In the genomic region with DNA sequence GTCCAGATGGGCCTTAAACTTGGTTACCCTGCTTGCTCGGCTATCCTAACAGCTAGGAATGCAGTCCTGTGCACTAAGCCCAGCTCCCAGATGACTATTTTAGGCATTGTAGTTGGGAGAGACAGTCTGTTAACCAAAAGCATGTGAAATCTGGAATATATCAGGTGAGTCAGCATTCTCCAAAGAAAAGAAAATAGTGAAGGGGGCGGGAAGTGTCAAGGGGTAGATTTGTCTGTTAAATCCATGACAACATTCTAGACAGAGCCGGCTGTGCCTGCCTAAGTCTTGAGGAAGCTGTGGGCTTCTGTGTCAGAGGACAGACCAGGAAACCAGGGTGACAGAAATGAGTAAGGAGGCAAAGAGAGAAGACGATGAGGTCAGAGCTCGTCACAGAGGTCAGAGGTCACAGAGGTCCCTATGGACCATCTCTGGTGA, we compare ENCODE assay signal across 14 mouse cellular contexts. TPM values are rescaled to one million over a fixed set of nuclear protein-coding genes. Genes with fewer than 3 reads are reported as not detected.
DNase-seq lines count a peak whose midpoint lies in the region; ATAC-seq and TF ChIP-seq lines count a peak whose summit lies in the region.
"Had no signal": no experiment of that assay in that cellular context is flagged by ENCODE, and none has a peak within 500 bp of the region (broad histone marks: within the 10 kb centered on the region; RNA-seq: fewer than 3 reads in every experiment).

No protein-coding gene starts in this region.

- no peak overlapping the region for H3K4me3 ChIP-seq in hindbrain, postnatal 0 days (ENCODE audit: low read length)
- no peak overlapping the region for H3K4me3 ChIP-seq in hindbrain, embryonic 16.5 days (ENCODE audit: low read length)
- H3K4me3 ChIP-seq in embryonic facial prominence, embryonic 13.5 days: no peak overlapping the region
- no peak overlapping the region for H3K4me3 ChIP-seq in midbrain, embryonic 10.5 days
- H3K4me3 ChIP-seq: liver, embryonic 15.5 days had no signal

- WGBS in hindbrain, postnatal 0 days: 72% methylated on average over 5 of the region's 5 CpGs
- 76% methylated on average over 5 of the region's 5 CpGs for WGBS in hindbrain, embryonic 16.5 days
- 32% methylated on average over 5 of the region's 5 CpGs for WGBS in embryonic facial prominence, embryonic 13.5 days
- 69% methylated on average over 5 of the region's 5 CpGs for WGBS in midbrain, embryonic 10.5 days

- TF ChIP-seq CTCF in hindbrain, postnatal 0 days (IDR thresholded peaks at IDR 0.05; ENCODE audit: low read depth): no peak

- H3K27ac ChIP-seq in hindbrain, postnatal 0 days: no peak overlapping the region
- no peak overlapping the region for H3K27ac ChIP-seq in hindbrain, embryonic 16.5 days (ENCODE audit: low read depth, low read length)
- 0 out of 2 replicates have a peak overlapping the region, but pooled peaks have one; percentile 33 for H3K27ac ChIP-seq in embryonic facial prominence, embryonic 13.5 days
- H3K27ac ChIP-seq in midbrain, embryonic 10.5 days (replicated peaks): no peak overlapping the region
- H3K27ac ChIP-seq: liver, embryonic 15.5 days; macrophage had no signal

- H3K4me1 ChIP-seq in hindbrain, postnatal 0 days (ENCODE audit: insufficient read depth, low read length): no peaks in the 10 kb centered on the region
- H3K4me1 ChIP-seq in hindbrain, embryonic 16.5 days (ENCODE audit: control insufficient read depth, insufficient read depth, low read depth, low read length): no peaks in the 10 kb centered on the region
- peaks cover 10% of the 10 kb centered on the region for H3K4me1 ChIP-seq in embryonic facial prominence, embryonic 13.5 days
- no peaks in the 10 kb centered on the region for H3K4me1 ChIP-seq in midbrain, embryonic 10.5 days
- H3K4me1 ChIP-seq: liver, embryonic 15.5 days had no signal

- ATAC-seq in hindbrain, postnatal 0 days: 0 out of 2 replicates have a peak, but pooled peaks have one; percentile 40
- ATAC-seq in hindbrain, embryonic 16.5 days: no peak
- ATAC-seq in embryonic facial prominence, embryonic 13.5 days (ENCODE audit: insufficient number of reproducible peaks, insufficient read depth, low FRiP score, low TSS enrichment, low read depth): peak; percentile 29; the same call in 1 of the 2 replicates
- ATAC-seq: forebrain, postnatal 0 days; intestine, postnatal 0 days had no signal

- no peaks in the 10 kb centered on the region for H3K27me3 ChIP-seq in hindbrain, postnatal 0 days (ENCODE audit: insufficient read depth, low read length)
- H3K27me3 ChIP-seq in hindbrain, embryonic 16.5 days (replicated peaks; ENCODE audit: control insufficient read depth, insufficient read depth, low read length): no peaks in the 10 kb centered on the region
- no peaks in the 10 kb centered on the region for H3K27me3 ChIP-seq in embryonic facial prominence, embryonic 13.5 days
- H3K27me3 ChIP-seq in midbrain, embryonic 10.5 days (ENCODE audit: low read depth, poor library complexity, severe bottlenecking): no peaks in the 10 kb centered on the region
- H3K27me3 ChIP-seq: liver, embryonic 15.5 days had no signal

- H3K9ac ChIP-seq in hindbrain, postnatal 0 days (replicated peaks; ENCODE audit: low read length): no peak overlapping the region
- no peak overlapping the region for H3K9ac ChIP-seq in hindbrain, embryonic 16.5 days (ENCODE audit: low read depth, low read length)
- H3K9ac ChIP-seq in embryonic facial prominence, embryonic 13.5 days: no peak overlapping the region
- H3K9ac ChIP-seq: forebrain, postnatal 0 days; liver, embryonic 15.5 days had no signal

- no peaks in the 10 kb centered on the region for H3K9me3 ChIP-seq in hindbrain, postnatal 0 days (ENCODE audit: low read length)
- no peaks in the 10 kb centered on the region for H3K9me3 ChIP-seq in hindbrain, embryonic 16.5 days (ENCODE audit: control insufficient read depth, low read length)
- H3K9me3 ChIP-seq in embryonic facial prominence, embryonic 13.5 days: no peaks in the 10 kb centered on the region
- H3K9me3 ChIP-seq in midbrain, embryonic 10.5 days (replicated peaks): no peaks in the 10 kb centered on the region
- H3K9me3 ChIP-seq: liver, embryonic 15.5 days had no signal

- DNase-seq in hindbrain, postnatal 0 days (ENCODE audit: low spot score): no peak
- peak; percentile 89 for DNase-seq in NIH3T3 (ENCODE audit: low read depth)
- DNase-seq in mesoderm, embryonic 11.5 days (ENCODE audit: low read depth, low spot score): peak; percentile 44
- no peak for DNase-seq in midbrain, embryonic 10.5 days (ENCODE audit: low spot score)
- no peak for DNase-seq in spleen, postnatal 4 days (ENCODE audit: low spot score in 2 of 2)
- no peak for DNase-seq in cerebellum, postnatal 25 days
- DNase-seq: adrenal gland, postnatal 14 days; forebrain, postnatal 0 days; kidney, postnatal 36 days had no signal

- no peak overlapping the region for H3K4me2 ChIP-seq in hindbrain, postnatal 0 days (ENCODE audit: low read depth, low read length)
- no peak overlapping the region for H3K4me2 ChIP-seq in hindbrain, embryonic 16.5 days (ENCODE audit: low read length)
- no peak overlapping the region for H3K4me2 ChIP-seq in embryonic facial prominence, embryonic 13.5 days
- H3K4me2 ChIP-seq: liver, embryonic 15.5 days had no signal

- no peaks in the 10 kb centered on the region for H3K36me3 ChIP-seq in hindbrain, postnatal 0 days (ENCODE audit: insufficient read depth, low read length)
- 0 out of 2 replicates have a peak, but pooled peaks cover 5% of the 10 kb centered on the region for H3K36me3 ChIP-seq in hindbrain, embryonic 16.5 days (ENCODE audit: control insufficient read depth, insufficient read depth, low read length)
- H3K36me3 ChIP-seq in embryonic facial prominence, embryonic 13.5 days: peaks cover 4% of the 10 kb centered on the region
- H3K36me3 ChIP-seq in midbrain, embryonic 10.5 days: peaks cover 14% of the 10 kb centered on the region
- H3K36me3 ChIP-seq: liver, embryonic 15.5 days had no signal

RNA-seq across cellular contexts. Expression of gene Ankrd16, which starts 20.3 kb away (rescaled TPM):
- total RNA-seq in hindbrain, postnatal 0 days (2014; rRNA removed): 42.6 and 43.4 TPM in 2 replicates
- polyA plus RNA-seq in hindbrain, postnatal 0 days (2015; fragmentation: Nextera tagmentation; extraction: Ambion mirVana): 35.7 and 36.7 TPM in 2 replicates
- 38.3 and 46.4 TPM in 2 replicates for polyA plus RNA-seq in hindbrain, embryonic 16.5 days (2015; fragmentation: Nextera tagmentation; extraction: Ambion mirVana)
- polyA plus RNA-seq in embryonic facial prominence, embryonic 13.5 days (2015; fragmentation: Nextera tagmentation; extraction: Ambion mirVana): 48.2 and 55.5 TPM in 2 replicates
- 45.3 and 51.2 TPM in 2 replicates for polyA plus RNA-seq in midbrain, embryonic 10.5 days (2016; fragmentation: Nextera tagmentation; extraction: Ambion mirVana)

RNA-seq across cellular contexts. Expression of gene Fbh1, which starts 20.6 kb away (rescaled TPM):
- 85.1 and 102 TPM in 2 replicates for total RNA-seq in hindbrain, postnatal 0 days (2014; rRNA removed)
- 85.0 and 85.7 TPM in 2 replicates for polyA plus RNA-seq in hindbrain, postnatal 0 days (2015; fragmentation: Nextera tagmentation; extraction: Ambion mirVana)
- polyA plus RNA-seq in hindbrain, embryonic 16.5 days (2015; fragmentation: Nextera tagmentation; extraction: Ambion mirVana): 124 and 136 TPM in 2 replicates
- 121 and 139 TPM in 2 replicates for polyA plus RNA-seq in embryonic facial prominence, embryonic 13.5 days (2015; fragmentation: Nextera tagmentation; extraction: Ambion mirVana)
- polyA plus RNA-seq in midbrain, embryonic 10.5 days (2016; fragmentation: Nextera tagmentation; extraction: Ambion mirVana): 112 and 128 TPM in 2 replicates

Comparison
In these comparisons a context has a peak if more than half of its experiments do, and no peak if none do; other contexts are left out.
1. DNase-seq: peak in NIH3T3 (single experiment) and mesoderm, embryonic 11.5 days (single experiment); none in hindbrain, postnatal 0 days (single experiment), midbrain, embryonic 10.5 days (single experiment), spleen, postnatal 4 days (0 of 2) and cerebellum, postnatal 25 days (0 of 2).